Mouse (Mus musculus) adrenal gland (tissue): ENCODE results near the gene Pycard.

Experiments used
- intact Hi-C: fragments of 180-260 bp; cut with DNase I; formaldehyde crosslinking; loops from one replicate; pipeline ENCODE4 v1.15.1; 2025

Pycard gene

DNA sequence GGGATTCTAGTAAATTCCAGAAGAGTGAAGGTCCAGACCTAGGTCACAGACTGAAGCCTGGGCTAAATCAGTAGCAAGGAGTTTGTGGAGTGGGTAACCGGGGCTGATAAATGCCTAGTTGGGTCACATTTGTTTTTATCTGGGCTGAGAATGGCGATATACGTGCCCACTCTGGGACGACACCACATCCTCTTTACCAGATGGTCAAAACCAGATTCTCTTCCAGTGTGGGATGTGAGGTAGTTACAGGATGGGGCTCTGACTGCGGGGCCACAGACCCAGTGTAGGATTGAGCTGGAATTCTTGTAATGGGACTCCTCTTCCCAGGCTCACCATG is 10.5 kb upstream of the Pycard start:
- intact Hi-C loops, result no loop called here

GRCm38 (mm10) chr7:128003688-128004087 is 10.0 kb upstream of the Pycard start, which contains the start of gene Trim72:
Gene Trim72, plus strand, starts transcription at chr7:128003949.
- intact Hi-C loops, result no loop called here

DNA sequence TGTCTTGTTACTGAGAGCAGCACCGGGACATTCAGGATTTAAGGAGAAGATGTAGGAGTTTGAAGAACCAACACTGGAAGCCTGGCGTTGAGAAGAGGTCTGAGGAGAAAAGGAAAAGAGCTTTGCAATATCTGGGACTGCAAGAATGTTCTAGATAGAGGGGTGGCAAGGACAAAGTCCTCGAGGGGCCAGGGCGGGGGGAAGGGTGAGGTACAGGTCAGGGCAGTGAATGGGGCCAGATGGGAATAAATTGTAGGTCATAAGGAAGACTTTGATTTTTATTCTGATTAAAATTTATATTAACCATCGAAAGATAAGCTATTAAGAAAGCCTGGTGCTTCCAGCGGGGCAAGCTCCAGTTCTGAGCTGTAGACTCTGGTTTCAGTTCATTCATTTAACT is 9.4 kb upstream of the Pycard start:
- intact Hi-C loops, result no loop called here

DNA sequence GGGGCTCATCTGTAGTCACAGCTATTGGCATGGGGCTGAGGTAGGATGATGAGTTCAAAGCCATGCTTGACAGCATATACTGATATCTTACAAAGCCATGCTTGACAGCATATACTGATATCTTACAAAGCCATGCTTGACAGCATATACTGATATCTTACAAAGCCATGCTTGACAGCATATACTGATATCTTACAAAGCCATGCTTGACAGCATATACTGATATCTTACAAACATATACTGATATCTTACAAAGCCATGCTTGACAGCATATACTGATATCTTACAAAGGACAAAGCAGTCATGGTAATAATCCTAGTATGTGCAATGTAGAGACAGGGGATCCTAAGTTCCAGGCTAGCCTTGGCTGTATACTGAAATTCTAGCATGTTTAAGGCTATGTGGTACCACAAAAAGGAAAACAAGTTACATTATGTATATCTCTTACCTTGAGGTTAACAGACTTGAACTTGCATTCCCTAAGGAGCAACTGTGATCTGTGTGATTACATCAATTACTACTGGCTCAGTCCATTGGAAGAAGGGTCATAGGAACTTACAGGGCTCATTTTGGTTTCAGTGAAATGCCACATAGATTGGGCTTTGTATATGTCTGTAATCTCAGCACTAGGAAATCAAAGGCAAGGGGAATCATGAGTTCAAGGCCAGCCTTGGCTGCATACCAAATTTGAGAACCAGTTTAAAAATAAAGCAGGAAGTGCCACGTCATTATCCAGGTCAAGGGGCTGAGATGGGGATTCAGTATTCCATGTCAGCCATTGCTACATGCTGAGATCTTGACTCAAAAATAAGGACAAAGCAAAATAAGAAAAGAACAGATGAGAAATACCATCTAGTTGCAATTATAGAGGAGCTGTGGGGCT is 6.6 kb upstream of the Pycard start:
- intact Hi-C loops, result no loop called here

DNA sequence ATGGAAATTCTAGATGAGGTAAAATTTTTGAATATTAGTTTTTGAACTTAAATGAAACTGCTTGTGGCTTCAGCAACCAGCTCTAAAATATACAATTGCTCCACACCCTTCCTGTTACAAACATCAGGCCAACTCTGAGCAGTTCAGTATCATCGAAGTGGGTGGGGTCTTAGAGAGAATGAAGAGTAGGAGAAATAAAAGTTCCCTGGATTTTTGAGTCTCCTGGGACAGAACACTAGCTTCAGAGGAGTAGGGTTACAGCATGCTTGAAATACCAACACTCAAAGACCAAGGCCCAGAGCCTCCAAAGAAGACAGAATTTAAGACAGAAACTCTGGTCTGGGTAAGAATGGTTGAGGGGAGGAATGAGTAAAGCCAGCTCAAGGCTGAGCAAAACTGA is 5.8 kb upstream of the Pycard start:
- intact Hi-C loops, result no loop called here

DNA sequence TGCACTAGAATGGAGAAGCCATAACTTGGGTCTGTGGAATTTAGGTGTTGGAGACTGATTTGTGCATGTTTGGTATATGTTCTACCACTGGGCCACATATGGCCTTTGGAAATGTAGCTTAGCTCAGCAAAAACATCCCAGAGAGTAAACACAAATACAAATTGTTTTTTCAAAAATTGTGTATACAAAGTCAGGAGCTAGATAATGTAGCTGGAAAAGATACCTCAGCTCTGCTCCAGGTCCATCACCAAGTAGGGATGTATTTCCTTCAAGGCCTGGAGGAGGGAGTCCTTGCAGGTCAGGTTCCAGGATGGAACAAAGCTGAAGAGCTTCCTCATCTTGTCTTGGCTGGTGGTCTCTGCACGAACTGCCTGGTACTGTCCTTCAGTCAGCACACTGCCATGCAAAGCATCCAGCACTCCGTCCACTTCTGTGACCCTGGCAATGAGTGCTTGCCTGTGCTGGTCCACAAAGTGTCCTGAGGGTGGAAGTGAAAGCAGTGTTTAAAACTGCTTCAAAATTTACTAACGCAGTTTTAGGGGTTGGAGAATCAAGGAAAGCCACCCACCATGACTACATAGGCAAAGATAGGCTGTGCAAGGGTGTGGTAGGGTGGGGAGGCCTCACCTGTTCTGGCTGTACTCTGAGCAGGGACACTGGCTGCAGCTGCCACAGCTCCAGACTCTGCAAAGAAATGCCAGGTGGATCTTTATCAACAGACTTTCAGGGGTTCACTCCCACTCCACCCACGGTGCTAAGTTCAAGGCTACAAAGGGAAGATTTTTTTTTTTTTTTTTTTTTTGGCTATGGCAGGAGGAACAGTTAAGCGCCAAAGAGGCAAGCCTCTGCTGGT is 953 bp downstream of the Pycard start:
- intact Hi-C loops, result no loop called here

DNA sequence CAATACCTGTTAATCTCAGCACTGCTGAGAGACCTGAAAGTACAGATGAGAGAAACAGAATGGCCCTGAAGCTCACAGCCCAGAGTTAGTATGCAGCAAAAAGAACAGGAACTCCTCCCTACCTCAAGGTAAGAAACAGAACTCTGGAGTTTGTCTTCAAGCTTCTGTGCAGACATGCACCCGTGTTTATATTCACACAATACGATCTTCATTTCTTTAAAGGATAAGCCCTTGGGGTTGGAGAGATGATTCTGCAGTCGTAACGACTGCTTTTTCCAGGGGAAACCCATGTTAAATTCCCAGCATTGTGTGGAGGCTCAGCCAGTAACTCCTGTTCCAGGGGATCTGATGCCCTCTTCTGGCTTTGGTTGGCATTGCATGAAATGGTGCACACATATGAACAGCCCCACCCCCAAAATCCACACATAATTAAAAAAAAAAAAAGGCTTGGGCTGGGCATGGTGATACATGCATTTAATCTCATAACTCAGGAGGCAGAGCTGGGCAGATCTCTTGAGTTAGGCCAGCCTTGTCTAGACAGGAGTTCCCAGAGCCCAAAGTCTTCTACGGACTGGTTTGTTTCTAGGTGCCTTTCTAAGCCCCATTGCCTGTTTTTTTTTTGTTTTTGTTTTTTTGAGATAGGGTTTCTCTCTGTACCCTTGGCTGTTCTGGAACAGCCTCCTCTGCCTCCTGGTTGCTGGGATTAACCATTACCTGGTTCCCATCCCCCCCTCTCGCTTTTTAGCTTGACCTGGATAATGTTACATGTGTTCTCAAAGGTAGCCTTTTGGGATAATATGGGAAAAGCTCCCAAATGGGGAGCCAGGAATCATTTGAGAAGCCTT is 1.8 kb downstream of the Pycard start:
- intact Hi-C loops, result no loop called here

- intact Hi-C loops, result no loop called here
These were observed 4.8 kb downstream of the Pycard start for GRCm38 (mm10) chr7:127988904-127989303.

GRCm38 (mm10) chr7:127980606-127981005 is 13.1 kb downstream of the Pycard start:
- intact Hi-C loops, result no loop called here

- intact Hi-C loops, result no loop called here
These were observed 14.8 kb downstream of the Pycard start for GRCm38 (mm10) chr7:127978856-127979255.

DNA sequence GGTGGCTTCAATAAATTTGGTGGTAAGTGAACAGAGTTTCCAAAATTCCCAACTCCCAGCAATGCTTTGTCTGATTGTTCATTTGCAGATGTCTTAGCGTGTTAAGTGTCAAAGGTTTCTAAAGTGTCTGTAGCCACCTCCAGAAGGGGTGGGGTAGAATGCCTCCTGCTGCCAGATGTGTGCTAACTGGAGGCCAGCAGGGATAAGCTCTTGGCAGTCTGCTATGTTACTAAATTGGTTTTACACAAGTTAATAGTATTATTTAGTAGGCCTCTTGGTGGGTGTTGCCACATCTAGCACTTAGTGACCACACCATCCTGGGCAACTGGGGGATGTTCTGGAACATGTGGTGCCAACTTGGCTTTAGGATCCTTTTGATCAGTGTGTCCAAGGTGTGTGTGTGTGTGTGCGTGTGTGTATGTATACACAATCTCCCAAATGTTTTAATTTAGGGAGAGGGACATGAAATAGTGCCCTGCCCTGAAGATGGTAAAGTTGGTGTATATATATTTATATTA is 19.2 kb downstream of the Pycard start:
- intact Hi-C loops, result no loop called here

GRCm38 (mm10) chr7:127967922-127968828 is 25.5 kb downstream of the Pycard start:
- intact Hi-C loops, result no loop called here

DNA sequence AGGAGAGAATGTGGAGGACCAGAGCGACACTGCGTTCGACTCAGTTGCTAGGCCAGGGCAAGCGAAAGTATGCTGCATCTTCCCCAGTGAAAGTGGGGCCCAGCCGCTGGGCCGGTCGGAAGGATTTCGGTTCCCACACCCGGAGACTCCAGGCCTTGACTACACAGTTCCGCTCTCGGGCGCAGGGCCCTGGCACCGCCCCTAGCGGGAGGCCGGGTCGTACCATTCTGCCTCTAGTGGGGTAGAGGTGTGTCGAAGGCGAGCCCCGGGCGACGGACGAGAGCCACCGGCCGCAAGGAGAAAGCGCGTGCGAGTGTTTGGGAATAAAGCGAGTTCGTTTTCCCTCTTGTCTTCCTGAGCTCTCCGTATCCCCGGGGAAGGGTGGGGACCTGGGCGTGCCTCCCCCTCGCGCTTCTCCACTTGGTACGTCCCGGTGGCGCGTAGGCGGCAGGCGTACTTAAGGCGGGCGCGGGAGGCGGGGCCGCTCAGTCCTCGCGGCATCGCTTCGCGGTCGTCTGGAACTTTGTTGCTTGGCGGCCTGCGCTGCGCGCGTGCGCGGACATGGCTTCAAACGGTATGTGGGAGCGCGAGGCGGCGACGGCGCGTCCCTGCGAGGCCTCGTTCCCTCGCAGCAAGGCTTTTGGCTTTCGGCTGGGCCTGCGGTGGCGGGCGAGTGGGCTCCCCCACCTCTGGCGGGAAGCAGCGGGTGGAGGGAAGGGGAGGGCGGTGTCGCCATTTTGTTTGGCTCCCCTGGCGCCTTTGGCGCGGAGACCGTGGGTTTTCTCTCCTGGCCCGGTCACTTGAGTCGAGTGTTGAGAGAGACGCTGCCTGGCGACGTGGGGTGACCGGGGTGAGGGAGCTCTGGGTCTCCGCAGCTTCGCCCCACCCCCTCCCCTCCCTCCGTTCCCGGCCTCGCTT is 26.4 kb downstream of the Pycard start, which contains the start of gene Fus:
Gene Fus, plus strand, starts transcription at position 454 of the 918 bp plus-strand sequence.
- intact Hi-C loops, result no loop called here

DNA sequence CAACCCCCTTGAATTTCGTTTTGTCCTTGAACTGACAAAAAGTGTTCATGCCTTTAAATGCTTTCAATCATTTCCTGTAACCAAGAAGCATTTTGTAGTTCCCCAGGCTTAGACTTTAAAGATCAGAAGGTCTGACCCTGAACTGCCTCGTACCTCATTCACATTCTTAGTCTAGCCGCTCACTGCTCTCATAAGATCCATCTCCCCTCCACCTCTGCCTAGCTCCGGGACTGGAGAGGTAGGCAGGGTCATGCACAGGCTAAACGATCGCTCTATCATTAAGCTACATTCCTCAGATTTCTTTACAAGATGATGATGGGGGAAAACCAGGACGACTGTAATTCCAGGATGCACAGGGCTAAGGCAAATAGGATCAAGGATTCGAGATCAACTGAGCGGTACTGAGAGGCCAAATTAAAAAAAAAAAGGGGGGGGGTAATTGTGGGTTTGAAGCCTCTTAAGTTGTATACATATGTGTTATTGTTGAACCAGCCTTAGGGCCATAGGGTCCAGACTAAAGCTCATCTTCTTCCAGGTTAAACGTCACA is 27.2 kb downstream of the Pycard start:
- intact Hi-C loops, result no loop called here

GRCm38 (mm10) chr7:127959364-127959763 is 34.3 kb downstream of the Pycard start:
- intact Hi-C loops, result no loop called here

GRCm38 (mm10) chr7:127952864-127953581 is 40.6 kb downstream of the Pycard start:
- intact Hi-C loops, result no loop called here

- intact Hi-C loops, result no loop called here
These were observed 47.1 kb downstream of the Pycard start, which contains the start of gene Prss36 for GRCm38 (mm10) chr7:127946470-127947023. Gene Prss36, minus strand, starts transcription at chr7:127946725.

DNA sequence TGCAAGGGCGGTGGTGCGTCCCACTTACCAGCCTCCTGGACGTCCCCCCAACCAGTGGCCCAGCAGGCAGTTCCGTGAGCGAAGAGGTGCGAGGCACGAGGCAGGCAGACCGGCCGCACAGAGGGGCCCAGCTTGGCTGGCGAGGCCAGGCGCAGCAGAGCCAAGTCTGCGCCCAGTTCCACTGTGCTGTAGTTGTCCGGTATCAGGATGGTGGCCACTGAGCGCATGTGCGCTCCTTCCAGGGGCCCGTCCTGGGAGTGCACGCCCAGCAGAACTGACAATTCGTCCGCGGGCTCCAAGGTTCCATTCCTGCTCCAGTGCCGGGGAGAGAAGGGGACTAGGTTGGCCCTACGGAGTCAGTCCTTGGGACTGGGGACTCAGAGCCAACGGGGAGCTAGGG is 49.1 kb downstream of the Pycard start:
- intact Hi-C loops, result no loop called here
